Mouse (Mus musculus): ENCODE measurements at regions not wholly inside any gene's neighbourhood (a gene's known extent, or its start where the extent isn't known, plus 50 kb on each side); places are given as distances from the start of the nearest gene placed in this dataset.
"Not testable (repeated sequence)": the region's sequence is repeated elsewhere in the genome, so short reads cannot be mapped to it uniquely, and the experiment has no call there.

GRCm38 (mm10) chr4:131160135-131160534, 215.9 kb downstream of the Matn1 start:
- no peak for DNase-seq (ENCODE audit: low spot score)

GRCm38 (mm10) chr4:131161501-131161900, 217.3 kb downstream of the Matn1 start:
- no peak for DNase-seq (ENCODE audit: low spot score)

- DNase-seq (ENCODE audit: low spot score) = no peak
Observed at GRCm38 (mm10) chr4:131163782-131164315, 219.7 kb downstream of the Matn1 start.

GRCm38 (mm10) chr4:131166574-131167270, 222.5 kb downstream of the Matn1 start:
- DNase-seq (ENCODE audit: low spot score) = no peak

GRCm38 (mm10) chr4:131167921-131168320, 223.7 kb downstream of the Matn1 start:
- DNase-seq (ENCODE audit: low spot score) = no peak

GRCm38 (mm10) chr4:131173783-131174460, 229.7 kb downstream of the Matn1 start:
- DNase-seq (ENCODE audit: low spot score) = no peak

GRCm38 (mm10) chr4:131176701-131177100, 232.5 kb downstream of the Matn1 start:
- DNase-seq (ENCODE audit: low spot score) = no peak

- DNase-seq (ENCODE audit: low spot score) = no peak
Observed at GRCm38 (mm10) chr4:131177889-131178288, 233.7 kb downstream of the Matn1 start.

- not testable (repeated sequence) for DNase-seq (ENCODE audit: low spot score)
Observed at GRCm38 (mm10) chr4:131178642-131179041, 234.5 kb downstream of the Matn1 start.

- DNase-seq (ENCODE audit: low spot score) = no peak
Observed at GRCm38 (mm10) chr4:131188066-131188465, 243.9 kb downstream of the Matn1 start.

- no peak for DNase-seq (ENCODE audit: low spot score)
Observed at GRCm38 (mm10) chr4:131191106-131191880, 247.1 kb downstream of the Matn1 start.

- no peak for DNase-seq (ENCODE audit: low spot score)
Observed at GRCm38 (mm10) chr4:131193900-131194419, 249.8 kb downstream of the Matn1 start.

GRCm38 (mm10) chr4:131196147-131196546, 252.0 kb downstream of the Matn1 start:
- no peak for DNase-seq (ENCODE audit: low spot score)

GRCm38 (mm10) chr4:131203721-131204120, 259.5 kb downstream of the Matn1 start:
- DNase-seq (ENCODE audit: low spot score) = no peak

- DNase-seq (ENCODE audit: low spot score) = no peak
Observed at GRCm38 (mm10) chr4:131204722-131205121, 260.5 kb downstream of the Matn1 start.

- no peak for DNase-seq (ENCODE audit: low spot score)
Observed at GRCm38 (mm10) chr4:131205127-131205526, 260.9 kb downstream of the Matn1 start.

GRCm38 (mm10) chr4:131205685-131206084, 261.5 kb downstream of the Matn1 start:
- DNase-seq (ENCODE audit: low spot score) = no peak

- DNase-seq (ENCODE audit: low spot score) = no peak
Observed at GRCm38 (mm10) chr4:131206181-131206885, 262.1 kb downstream of the Matn1 start.

GRCm38 (mm10) chr4:131206886-131207200, 262.7 kb downstream of the Matn1 start:
- no peak for DNase-seq (ENCODE audit: low spot score)

GRCm38 (mm10) chr4:131207249-131207648, 263.1 kb downstream of the Matn1 start:
- no peak for DNase-seq (ENCODE audit: low spot score)

GRCm38 (mm10) chr4:131208166-131208565, 264.0 kb downstream of the Matn1 start:
- no peak for DNase-seq (ENCODE audit: low spot score)

GRCm38 (mm10) chr4:131208637-131209036, 264.5 kb downstream of the Matn1 start:
- DNase-seq (ENCODE audit: low spot score) = no peak
